8 mouse cellular contexts compared by ENCODE assay signal in the genomic region with DNA sequence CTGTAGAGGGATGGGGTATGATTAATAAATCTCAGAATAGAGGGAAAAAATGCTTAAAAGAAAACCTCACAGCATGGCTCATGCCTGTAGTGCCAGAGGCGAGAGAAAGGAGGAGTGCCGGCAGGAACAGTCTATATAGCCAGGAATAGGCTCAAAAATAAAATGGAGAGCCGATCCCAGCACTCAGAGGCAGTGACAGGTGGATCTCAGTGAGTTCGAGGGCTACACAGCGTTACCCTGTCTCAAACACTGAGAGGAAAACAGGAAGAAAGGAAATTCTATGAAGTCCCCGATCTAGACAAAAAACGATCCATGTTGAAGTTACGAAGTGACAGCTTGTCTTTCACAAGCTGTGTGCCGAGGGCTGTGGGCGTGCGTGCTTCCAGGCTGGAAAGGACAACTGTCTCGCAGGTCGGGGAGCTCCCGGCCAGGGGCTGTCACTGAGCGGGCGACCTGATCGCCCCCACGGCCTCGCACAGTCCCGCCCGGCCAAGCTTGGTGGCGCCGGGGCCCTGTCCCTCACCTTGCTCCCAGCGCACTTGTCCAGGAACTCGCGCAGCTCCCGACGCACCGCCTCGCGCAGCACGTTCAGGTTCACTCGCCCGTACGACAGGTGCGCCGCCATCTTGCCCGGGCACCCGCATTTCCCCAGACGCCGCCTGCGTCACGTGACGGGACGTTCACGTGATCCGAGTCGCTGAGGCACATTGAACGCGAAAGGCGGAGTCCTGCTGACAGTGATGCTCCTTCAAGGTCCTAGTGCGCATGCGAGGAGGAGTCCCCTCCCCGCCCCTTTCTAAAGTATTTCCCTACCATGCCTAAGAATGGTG. TPM values are rescaled to one million over a fixed set of nuclear protein-coding genes. Genes with fewer than 3 reads are reported as not detected.
DNase-seq lines count a peak whose midpoint lies in the region; ATAC-seq and TF ChIP-seq lines count a peak whose summit lies in the region.

A gene (minus strand): TSS at position 682 of the 830 bp plus-strand sequence.

- H3K4me1 ChIP-seq in cortical plate, adult 2 months (ENCODE audit: control insufficient read depth, insufficient read depth, low read length): no peaks in the 10 kb centered on the region
- H3K4me1 ChIP-seq in megakaryocyte, embryonic 14.5 days: peaks cover 25% of the 10 kb centered on the region

- peak within 1 kb of the TSS; percentile 75 for H3K4me3 ChIP-seq in cortical plate, adult 2 months (ENCODE audit: insufficient read depth, low read length)
- peak within 1 kb of the TSS; percentile 94 for H3K4me3 ChIP-seq in megakaryocyte, embryonic 14.5 days (replicated peaks)

- no peaks in the 10 kb centered on the region for H3K9me3 ChIP-seq in megakaryocyte, embryonic 14.5 days

- H3K27me3 ChIP-seq in megakaryocyte, embryonic 14.5 days (replicated peaks): no peaks in the 10 kb centered on the region

- DNase-seq in gastrocnemius, adult 8-10 months (ENCODE audit: low spot score in 2 of 2): peak; percentile 96 to 99
- peak; percentile 99 for DNase-seq in hindlimb bud, embryonic 11.5 days (ENCODE audit: extremely low spot score, low read depth, low spot score)
- peak; percentile 97 to 98 for DNase-seq in left cerebral cortex, adult 8-10 months (ENCODE audit: low spot score in 2 of 2)
- peak; percentile 99 for DNase-seq in right cerebral cortex, postnatal 10 days (ENCODE audit: low spot score in 2 of 2)
- peak; percentile 96 for DNase-seq in urinary bladder, postnatal 25 days (ENCODE audit: low spot score)

- ATAC-seq in activated CD4-positive, CD25-positive, alpha-beta regulatory T cell, adult 4 months: peak; percentile 90

- TF ChIP-seq CTCF in cortical plate, adult 2 months (IDR thresholded peaks at IDR 0.05; ENCODE audit: extremely low read depth, insufficient read depth, low read length): no peak

- peak; percentile 91 for TF ChIP-seq POLR2A in cortical plate, adult 2 months (IDR thresholded peaks at IDR 0.05; ENCODE audit: extremely low read depth, insufficient read depth, low read length)

- H3K27ac ChIP-seq in cortical plate, adult 2 months (ENCODE audit: insufficient read depth, low read length): peak within 1 kb of the TSS; percentile 50; the same call in 1 of the 2 replicates

- peaks cover 30% of the 10 kb centered on the region for H3K36me3 ChIP-seq in megakaryocyte, embryonic 14.5 days (replicated peaks; ENCODE audit: low read length)

RNA-seq across cellular contexts. Expression of the gene that starts here (rescaled TPM):
- polyA plus RNA-seq in activated CD4-positive, CD25-positive, alpha-beta regulatory T cell, adult 4 months (2017; shearing (Covaris generic)): 10 to 100 TPM; 33.9 to 36.8 TPM
- 56.5 and 60.2 TPM in 2 replicates for polyA plus RNA-seq in cortical plate, adult 2 months (2012; rRNA removed)
- 10 to 100 TPM; 35.1 to 44.4 (median 38.9) TPM for total RNA-seq in gastrocnemius, adult 8-10 months (2022)
- 100 to 1,000 TPM in 3 of 4 experiments, 10 to 100 TPM in 1; 91.1 to 105 (median 103) TPM for total RNA-seq in left cerebral cortex, adult 8-10 months (2022)
- 4.6 TPM in 1 of 2 replicates, not detected in the other for polyA plus RNA-seq in megakaryocyte, embryonic 14.5 days (2012; ENCODE audit: insufficient read depth, low replicate concordance)

Comparison
In these comparisons a context has a peak if more than half of its experiments do, and no peak if none do; other contexts are left out.
1. Peak in every context shown above with its lines: DNase-seq, ATAC-seq, H3K4me3 ChIP-seq and H3K27ac ChIP-seq.